Comparison of ENCODE assay signal across 10 mouse cellular contexts in genomic region chr8:57416827-57417226, GRCm38 (mm10). TPM values are rescaled to one million over a fixed set of nuclear protein-coding genes. Genes with fewer than 3 reads are reported as not detected.
"Had no signal": no experiment of that assay in that cellular context is flagged by ENCODE, and none has a peak within 500 bp of the region (broad histone marks: within the 10 kb centered on the region; RNA-seq: fewer than 3 reads in every experiment).

No protein-coding gene starts in this region.

- ATAC-seq: midbrain, embryonic 15.5 days had no signal

- DNase-seq: kidney, adult 2 months; kidney, postnatal 25 days; layer of hippocampus, postnatal 36 days; liver, embryonic 13.5 days; lung, adult 2 months; lung, postnatal 14 days; lung, postnatal 4 days; thymus, postnatal 36 days had no signal

RNA-seq across cellular contexts. Expression of gene Scrg1, which starts 38.9 kb away (rescaled TPM):
- total RNA-seq: liver, adult 2 months had no signal
